Mouse (Mus musculus) lung, embryonic 14.5 days (tissue): ENCODE measurements around the gene Sars2. TPM values are rescaled to one million over a fixed set of nuclear protein-coding genes. Genes with fewer than 3 reads are reported as not detected.

Experiments
- ATAC-seq: fragments of 200-750 bp; cut with Nextera tagmentation; 2 replicates; pipeline ENCODE4 v1.8.0; 2017; ENCODE audit warnings: mild to moderate bottlenecking, moderate TSS enrichment, moderate library complexity; ENCODE audit not compliant: insufficient read depth
- DNase-seq: peaks from one replicate; pipeline ENCODE4 v3.0.0-alpha.2; 2015
- H3K27ac ChIP-seq: fragments of 300-500 bp; sonication (generic); 2 replicates; pipeline ENCODE4 v1.5.1; 2014; ENCODE audit warnings: low read depth, mild to moderate bottlenecking, moderate library complexity
- H3K27me3 ChIP-seq: fragments of 300-500 bp; sonication (generic); 2 replicates; pipeline ENCODE4 v1.6.1; 2014; ENCODE audit warnings: low read length, control low read depth; ENCODE audit not compliant: insufficient read depth
- H3K36me3 ChIP-seq: fragments of 300-500 bp; sonication (generic); 2 replicates; pipeline ENCODE4 v1.6.1; 2014; ENCODE audit warnings: control low read depth; ENCODE audit not compliant: insufficient read depth
- H3K4me1 ChIP-seq: fragments of 300-500 bp; sonication (generic); 2 replicates; pipeline ENCODE4 v1.6.1; 2014; ENCODE audit warnings: antibody characterized with exemption, control low read depth; ENCODE audit not compliant: insufficient read depth
- H3K4me2 ChIP-seq: fragments of 300-500 bp; sonication (generic); 2 replicates; pipeline ENCODE4 v1.6.1; 2014; ENCODE audit warnings: mild to moderate bottlenecking
- H3K4me3 ChIP-seq: fragments of 300-500 bp; sonication (generic); 2 replicates; pipeline ENCODE4 v1.5.1; 2014; ENCODE audit warnings: low read depth, low read length
- H3K9ac ChIP-seq: fragments of 300-500 bp; sonication (generic); 2 replicates; pipeline ENCODE4 v1.6.1; 2014
- H3K9me3 ChIP-seq: fragments of 300-500 bp; sonication (generic); 2 replicates; pipeline ENCODE4 v1.6.1; 2016; ENCODE audit warnings: low read depth, low read length, control low read depth
- CTCF ChIP-seq: IDR thresholded peaks from 2 replicates; pipeline ENCODE4 v1.5.1; 2016; ENCODE audit warnings: antibody characterized with exemption, low read depth
- WGBS: fragments of 180-500 bp; shearing (Covaris S2); extraction: QIAGEN DNeasy Blood & Tissue Kit; methylation state at CpG from one replicate; pipeline ENCODE4 v1.1.7; 2014; 5-methylcytosine and 5-hydroxymethylcytosine counted together
- polyA plus RNA-seq: library from polyadenylated mRNA; unstranded; fragments of >200 nt; fragmentation: Nextera tagmentation; extraction: Ambion mirVana; gene quantifications from 2 replicates; pipeline ENCODE4 v1.2.1, GENCODE M21; 2014

The Sars2 gene
- polyA plus RNA-seq, 1 experiment from 2014 or later = 31.4 TPM

- 49% methylated on average over 5 of the region's 5 CpGs for WGBS
- TF ChIP-seq CTCF = no peak
- H3K27me3 ChIP-seq = no peaks in the 10 kb centered on the region
- no peaks in the 10 kb centered on the region for H3K9me3 ChIP-seq
- H3K4me3 ChIP-seq = no peak within 1 kb of the TSS
- H3K4me1 ChIP-seq = peaks cover 11% of the 10 kb centered on the region
- no peak within 1 kb of the TSS; the same call in 1 of the 2 replicates for H3K27ac ChIP-seq
- no peak within 1 kb of the TSS for H3K9ac ChIP-seq
- ATAC-seq = no peak
- no peak for DNase-seq
- no peak within 1 kb of the TSS for H3K4me2 ChIP-seq
- H3K36me3 ChIP-seq = peaks cover 11% of the 10 kb centered on the region; the same call in 1 of the 2 replicates
Measured at GRCm38 (mm10) chr7:28788307-28789195, 46.8 kb downstream of the Sars2 start, which contains the start of gene Rinl. Gene Rinl (plus strand): TSS chr7:28788969.

GRCm38 (mm10) chr7:28789235-28789634 lies 47.4 kb downstream of the Sars2 start:
- H3K36me3 ChIP-seq = peaks cover 11% of the 10 kb centered on the region; the same call in 1 of the 2 replicates
- H3K4me1 ChIP-seq = peaks cover 11% of the 10 kb centered on the region
- H3K9me3 ChIP-seq = no peaks in the 10 kb centered on the region
- H3K9ac ChIP-seq = no peak overlapping the region
- no peaks in the 10 kb centered on the region for H3K27me3 ChIP-seq
- TF ChIP-seq CTCF = no peak
- ATAC-seq = no peak
- no peak overlapping the region for H3K4me3 ChIP-seq
- 38% methylated on average over 3 of the region's 3 CpGs for WGBS
- peak; percentile 21 for DNase-seq
- H3K4me2 ChIP-seq = no peak overlapping the region
- no peak overlapping the region; the same call in 1 of the 2 replicates for H3K27ac ChIP-seq

- peak; percentile 58 for TF ChIP-seq CTCF
- DNase-seq = peak; percentile 56
- no peaks in the 10 kb centered on the region for H3K9me3 ChIP-seq
- no peak overlapping the region for H3K9ac ChIP-seq
- H3K36me3 ChIP-seq = peaks cover 10% of the 10 kb centered on the region; the same call in 1 of the 2 replicates
- H3K27ac ChIP-seq = no peak overlapping the region
- no peaks in the 10 kb centered on the region for H3K27me3 ChIP-seq
- no peak overlapping the region for H3K4me3 ChIP-seq
- ATAC-seq = no peak
- no peak overlapping the region for H3K4me2 ChIP-seq
- WGBS = 48% methylated on average over 8 of the region's 8 CpGs
- H3K4me1 ChIP-seq = peaks cover 11% of the 10 kb centered on the region
Measured at GRCm38 (mm10) chr7:28790066-28790806, 48.4 kb downstream of the Sars2 start.

GRCm38 (mm10) chr7:28791706-28792105 lies 49.9 kb downstream of the Sars2 start:
- Histone ChIP-seq H3K4me1 (peaks cover 11% of the 10 kb centered on the region), H3K27me3 (no peaks in the 10 kb centered on the region), H3K4me3 (no peak overlapping the region), H3K36me3 (peaks cover 4% of the 10 kb centered on the region; the same call in 1 of the 2 replicates), H3K9me3 (no peaks in the 10 kb centered on the region), H3K27ac (no peak overlapping the region), H3K4me2 (no peak overlapping the region), H3K9ac (no peak overlapping the region)
- TF ChIP-seq CTCF = no peak
- no peak for DNase-seq
- ATAC-seq = no peak

GRCm38 (mm10) chr7:28792391-28793185 lies 50.8 kb downstream of the Sars2 start:
- no peak overlapping the region for H3K27ac ChIP-seq
- DNase-seq (no peak), ATAC-seq (no peak)
- no peaks in the 10 kb centered on the region for H3K9me3 ChIP-seq
- WGBS = 61% methylated on average over 12 of the region's 14 CpGs
- 0 out of 2 replicates have a peak, but pooled peaks have one; percentile 8 for TF ChIP-seq CTCF
- H3K4me1 ChIP-seq = peaks cover 11% of the 10 kb centered on the region
- H3K27me3 ChIP-seq = no peaks in the 10 kb centered on the region
- H3K4me2 ChIP-seq = no peak overlapping the region
- peaks cover 3% of the 10 kb centered on the region; the same call in 1 of the 2 replicates for H3K36me3 ChIP-seq
- H3K9ac ChIP-seq = no peak overlapping the region
- H3K4me3 ChIP-seq = no peak overlapping the region

- Histone ChIP-seq H3K4me3 (no peak overlapping the region), H3K4me1 (peaks cover 10% of the 10 kb centered on the region)
- DNase-seq = peak; percentile 56
Measured at GRCm38 (mm10) chr7:28793834-28794233, 52.0 kb downstream of the Sars2 start.

More at GRCm38 (mm10) chr7:28793834-28794233, 52.0 kb downstream of the Sars2 start:
- Histone ChIP-seq H3K27me3 (no peaks in the 10 kb centered on the region), H3K4me2 (no peak overlapping the region), H3K27ac (no peak overlapping the region), H3K36me3 (no peaks in the 10 kb centered on the region), H3K9ac (no peak overlapping the region), H3K9me3 (no peaks in the 10 kb centered on the region)
- 28% methylated on average over 2 of the region's 2 CpGs for WGBS
- peak; percentile 45 for TF ChIP-seq CTCF
- no peak for ATAC-seq
